ENCODE assay signal across 7 mouse cellular contexts in the genomic region with DNA sequence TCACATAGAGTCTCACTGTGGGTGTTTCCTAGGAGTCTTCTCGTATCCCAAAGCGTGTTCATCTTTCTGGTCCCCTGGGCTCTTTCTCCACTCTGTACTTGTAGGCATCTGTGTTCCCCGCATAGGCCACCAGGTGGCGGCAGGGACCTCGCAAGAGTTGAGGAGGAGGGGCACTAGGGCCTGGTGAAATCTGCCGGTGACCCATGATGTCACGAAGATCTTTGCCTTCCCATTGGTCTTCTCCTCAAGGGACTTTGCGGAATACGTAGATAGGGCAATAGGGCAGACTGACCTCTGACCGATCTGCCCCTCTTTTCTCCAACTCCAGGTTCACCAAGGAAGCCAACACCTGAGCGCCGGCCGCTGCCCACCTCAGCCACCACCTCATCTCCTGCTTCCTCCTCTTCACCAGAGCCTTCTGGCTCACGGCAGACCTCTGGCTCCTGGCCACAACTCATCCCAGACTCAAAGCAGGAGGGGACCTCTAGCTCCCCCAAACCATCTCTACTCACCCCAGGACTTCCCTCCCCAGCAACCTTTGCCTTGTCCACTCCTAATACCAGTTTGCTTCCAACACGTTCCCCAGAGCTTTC. TPM values are rescaled to one million over a fixed set of nuclear protein-coding genes. Genes with fewer than 3 reads are reported as not detected.
DNase-seq lines count a peak whose midpoint lies in the region; ATAC-seq and TF ChIP-seq lines count a peak whose summit lies in the region.

No protein-coding gene starts in this region.

- peak; percentile 99 for TF ChIP-seq CTCF in intestine, postnatal 0 days (IDR thresholded peaks at IDR 0.05; ENCODE audit: low read depth)
- peak; percentile 98 for TF ChIP-seq CTCF in small intestine, adult 2 months (IDR thresholded peaks at IDR 0.05; ENCODE audit: extremely low read depth, insufficient read length, insufficient replicate concordance, low read depth, low read length)

- intact Hi-C loops in left cerebral cortex, postnatal 4 days (cut with DNase I) = no loop called here

- H3K9ac ChIP-seq in intestine, postnatal 0 days (ENCODE audit: low read depth, low read length) = no peak overlapping the region
- H3K9ac ChIP-seq in midbrain, embryonic 12.5 days (replicated peaks) = no peak overlapping the region

- H3K4me2 ChIP-seq in intestine, postnatal 0 days (replicated peaks; ENCODE audit: low read depth) = peak overlapping the region; percentile 62
- peak overlapping the region; percentile 42 for H3K4me2 ChIP-seq in midbrain, embryonic 12.5 days (replicated peaks)

- H3K4me1 ChIP-seq in embryonic facial prominence, embryonic 10.5 days = peaks cover 5% of the 10 kb centered on the region; the same call in 1 of the 2 replicates
- H3K4me1 ChIP-seq in intestine, postnatal 0 days (replicated peaks; ENCODE audit: control insufficient read depth, insufficient read depth, low read length) = no peaks in the 10 kb centered on the region
- H3K4me1 ChIP-seq in midbrain, embryonic 12.5 days = no peaks in the 10 kb centered on the region
- H3K4me1 ChIP-seq in small intestine, adult 2 months (ENCODE audit: control insufficient read depth, insufficient read depth, insufficient read length, low read length) = peaks cover 6% of the 10 kb centered on the region

- H3K9me3 ChIP-seq in embryonic facial prominence, embryonic 10.5 days = no peaks in the 10 kb centered on the region
- no peaks in the 10 kb centered on the region for H3K9me3 ChIP-seq in intestine, postnatal 0 days (ENCODE audit: control insufficient read depth)
- no peaks in the 10 kb centered on the region for H3K9me3 ChIP-seq in midbrain, embryonic 12.5 days

- 21% methylated on average over 15 of the region's 15 CpGs for WGBS in embryonic facial prominence, embryonic 10.5 days
- WGBS in intestine, postnatal 0 days = 11% methylated on average over 15 of the region's 15 CpGs
- WGBS in midbrain, embryonic 12.5 days = 19% methylated on average over 15 of the region's 15 CpGs
- WGBS in small intestine, adult 2 months = 6% methylated on average over 15 of the region's 15 CpGs

- peak overlapping the region; percentile 47 for H3K4me3 ChIP-seq in embryonic facial prominence, embryonic 10.5 days
- H3K4me3 ChIP-seq in intestine, postnatal 0 days (ENCODE audit: low read depth, low read length) = peak overlapping the region; percentile 21
- H3K4me3 ChIP-seq in midbrain, embryonic 12.5 days = peak overlapping the region; percentile 27
- H3K4me3 ChIP-seq in small intestine, adult 2 months (ENCODE audit: low read depth, low read length) = peak overlapping the region; percentile 63

- no peaks in the 10 kb centered on the region for H3K27me3 ChIP-seq in embryonic facial prominence, embryonic 10.5 days (replicated peaks; ENCODE audit: low read depth, poor library complexity, severe bottlenecking)
- H3K27me3 ChIP-seq in intestine, postnatal 0 days (replicated peaks; ENCODE audit: control insufficient read depth, insufficient read depth, low read length) = no peaks in the 10 kb centered on the region
- H3K27me3 ChIP-seq in midbrain, embryonic 12.5 days = no peaks in the 10 kb centered on the region
- no peaks in the 10 kb centered on the region for H3K27me3 ChIP-seq in small intestine, adult 2 months (ENCODE audit: control insufficient read depth, insufficient read depth, low read length)

- peak; percentile 91 for DNase-seq in adrenal gland, adult 8-10 months
- DNase-seq in embryonic facial prominence, embryonic 10.5 days (ENCODE audit: low spot score) = peak; percentile 91
- peak; percentile 51 for DNase-seq in gonadal fat pad, adult 2 months (ENCODE audit: low read depth)
- peak; percentile 93 for DNase-seq in left cerebral cortex, postnatal 4 days

- H3K27ac ChIP-seq in embryonic facial prominence, embryonic 10.5 days (replicated peaks) = peak overlapping the region; percentile 40
- H3K27ac ChIP-seq in intestine, postnatal 0 days (ENCODE audit: low read depth, low read length) = no peak overlapping the region
- H3K27ac ChIP-seq in midbrain, embryonic 12.5 days (replicated peaks) = no peak overlapping the region
- no peak overlapping the region for H3K27ac ChIP-seq in small intestine, adult 2 months (ENCODE audit: insufficient read depth, low read depth, low read length)

- TF ChIP-seq POLR2A in small intestine, adult 2 months (IDR thresholded peaks at IDR 0.05; ENCODE audit: low read depth, low read length) = no peak

- H3K36me3 ChIP-seq in embryonic facial prominence, embryonic 10.5 days (replicated peaks) = no peaks in the 10 kb centered on the region
- no peaks in the 10 kb centered on the region for H3K36me3 ChIP-seq in intestine, postnatal 0 days (ENCODE audit: control insufficient read depth, insufficient read depth)
- no peaks in the 10 kb centered on the region for H3K36me3 ChIP-seq in midbrain, embryonic 12.5 days
- no peaks in the 10 kb centered on the region for H3K36me3 ChIP-seq in small intestine, adult 2 months (ENCODE audit: control insufficient read depth, insufficient read depth, low read length)

- peak; percentile 78 for ATAC-seq in intestine, postnatal 0 days
- peak; percentile 46 for ATAC-seq in midbrain, embryonic 12.5 days (ENCODE audit: low FRiP score, low read depth)

RNA-seq across cellular contexts. Expression of a gene that starts 17.7 kb away (rescaled TPM):
- 1 to 10 TPM; 1.7 to 4.5 (median 2.2) TPM for total RNA-seq in adrenal gland, adult 8-10 months (2022)
- 1.4 and 1.7 TPM in 2 replicates for polyA plus RNA-seq in embryonic facial prominence, embryonic 10.5 days (2016; fragmentation: Nextera tagmentation; extraction: Ambion mirVana)
- polyA plus RNA-seq in gonadal fat pad, adult 2 months (2012; rRNA removed) = 8.5 and 12.1 TPM in 2 replicates
- polyA plus RNA-seq in intestine, postnatal 0 days (2015; fragmentation: Nextera tagmentation; extraction: Ambion mirVana) = 2.3 and 2.6 TPM in 2 replicates
- 1 to 10 TPM; 3.1 to 3.6 TPM for total RNA-seq in left cerebral cortex, postnatal 4 days (2021)
- polyA plus RNA-seq in midbrain, embryonic 12.5 days (2016; fragmentation: Nextera tagmentation; extraction: Ambion mirVana) = 1.6 and 2.0 TPM in 2 replicates
- 3.3 and 4.5 TPM in 2 replicates for polyA plus RNA-seq in small intestine, adult 2 months (2012; rRNA removed)

RNA-seq across cellular contexts. Expression of a gene that starts 20.9 kb away (rescaled TPM):
- total RNA-seq in adrenal gland, adult 8-10 months (2022) = 1 to 10 TPM in 2 of 4 experiments, under 1 TPM in 1, not detected in 1; 0.45 to 2.1 (median 1.8) TPM
- polyA plus RNA-seq in embryonic facial prominence, embryonic 10.5 days (2016; fragmentation: Nextera tagmentation; extraction: Ambion mirVana) = 0.09 TPM in 1 of 2 replicates, not detected in the other
- 0.89 and 1.9 TPM in 2 replicates for polyA plus RNA-seq in gonadal fat pad, adult 2 months (2012; rRNA removed)
- polyA plus RNA-seq in intestine, postnatal 0 days (2015; fragmentation: Nextera tagmentation; extraction: Ambion mirVana) = 0.47 and 0.76 TPM in 2 replicates
- total RNA-seq in left cerebral cortex, postnatal 4 days (2021) = not detected
- polyA plus RNA-seq in midbrain, embryonic 12.5 days (2016; fragmentation: Nextera tagmentation; extraction: Ambion mirVana) = 0.18 TPM in 1 of 2 replicates, not detected in the other
- polyA plus RNA-seq in small intestine, adult 2 months (2012; rRNA removed) = 0.06 and 0.11 TPM in 2 replicates

RNA-seq across cellular contexts. Expression of a gene that starts 21.5 kb away (rescaled TPM):
- total RNA-seq in adrenal gland, adult 8-10 months (2022) = 10 to 100 TPM in 2 of 4 experiments, 1 to 10 TPM in 2; 8.5 to 13.3 (median 10.4) TPM
- 4.9 and 5.3 TPM in 2 replicates for polyA plus RNA-seq in embryonic facial prominence, embryonic 10.5 days (2016; fragmentation: Nextera tagmentation; extraction: Ambion mirVana)
- 3.6 TPM in 2 replicates for polyA plus RNA-seq in gonadal fat pad, adult 2 months (2012; rRNA removed)
- 1.5 and 1.9 TPM in 2 replicates for polyA plus RNA-seq in intestine, postnatal 0 days (2015; fragmentation: Nextera tagmentation; extraction: Ambion mirVana)
- 10 to 100 TPM; 50.8 to 51.5 TPM for total RNA-seq in left cerebral cortex, postnatal 4 days (2021)
- 15.1 and 16.6 TPM in 2 replicates for polyA plus RNA-seq in midbrain, embryonic 12.5 days (2016; fragmentation: Nextera tagmentation; extraction: Ambion mirVana)
- 4.3 and 6.2 TPM in 2 replicates for polyA plus RNA-seq in small intestine, adult 2 months (2012; rRNA removed)

RNA-seq across cellular contexts. Expression of a gene that starts 27.6 kb away (rescaled TPM):
- total RNA-seq in adrenal gland, adult 8-10 months (2022) = under 1 TPM; 0.15 to 0.74 (median 0.34) TPM
- polyA plus RNA-seq in embryonic facial prominence, embryonic 10.5 days (2016; fragmentation: Nextera tagmentation; extraction: Ambion mirVana) = 0.05 TPM in 1 of 2 replicates, not detected in the other
- polyA plus RNA-seq in gonadal fat pad, adult 2 months (2012; rRNA removed) = 0.12 and 0.20 TPM in 2 replicates
- not detected in 2 replicates for polyA plus RNA-seq in intestine, postnatal 0 days (2015; fragmentation: Nextera tagmentation; extraction: Ambion mirVana)
- total RNA-seq in left cerebral cortex, postnatal 4 days (2021) = 1 to 10 TPM; 1.4 to 1.5 TPM
- 0.14 TPM in 1 of 2 replicates, not detected in the other for polyA plus RNA-seq in midbrain, embryonic 12.5 days (2016; fragmentation: Nextera tagmentation; extraction: Ambion mirVana)
- not detected in 2 replicates for polyA plus RNA-seq in small intestine, adult 2 months (2012; rRNA removed)

RNA-seq across cellular contexts. Expression of a gene that starts 28.3 kb away (rescaled TPM):
- total RNA-seq in adrenal gland, adult 8-10 months (2022) = 10 to 100 TPM; 14.4 to 20.6 (median 16.2) TPM
- polyA plus RNA-seq in embryonic facial prominence, embryonic 10.5 days (2016; fragmentation: Nextera tagmentation; extraction: Ambion mirVana) = 4.5 and 4.6 TPM in 2 replicates
- polyA plus RNA-seq in gonadal fat pad, adult 2 months (2012; rRNA removed) = 6.9 and 10.2 TPM in 2 replicates
- polyA plus RNA-seq in intestine, postnatal 0 days (2015; fragmentation: Nextera tagmentation; extraction: Ambion mirVana) = 2.9 TPM in 2 replicates
- total RNA-seq in left cerebral cortex, postnatal 4 days (2021) = 10 to 100 TPM; 21.1 to 21.4 TPM
- polyA plus RNA-seq in midbrain, embryonic 12.5 days (2016; fragmentation: Nextera tagmentation; extraction: Ambion mirVana) = 4.7 and 4.9 TPM in 2 replicates
- 15.7 and 41.4 TPM in 2 replicates for polyA plus RNA-seq in small intestine, adult 2 months (2012; rRNA removed)
